Mouse (Mus musculus) MEL (cell line): ENCODE results near the gene Gm9837.

ENCODE experiments used
- CHD1 ChIP-seq: IDR thresholded peaks from 2 replicates; pipeline ENCODE4 v1.6.1; 2012; ENCODE audit warnings: low read depth, mild to moderate bottlenecking, inconsistent platforms, low read length, improper control_type of control experiment
- CTCF ChIP-seq, 3 experiments: IDR thresholded peaks in 2 of 3; conservative IDR thresholded peaks in 1 of 3; 2 replicates each; pipeline ENCODE4 v1.5.1; 2011 to 2012; ENCODE audit warnings: low read length in 3 of 3, low read depth in 2 of 3, mild to moderate bottlenecking in 2 of 3, improper control_type of control experiment in 1 of 3, inconsistent platforms in 1 of 3, mixed read lengths in 1 of 3, moderate library complexity in 1 of 3; ENCODE audit not compliant: control insufficient read depth in 1 of 3, insufficient read depth in 1 of 3, poor library complexity in 1 of 3, severe bottlenecking in 1 of 3
- EP300 ChIP-seq, 2 experiments: IDR thresholded peaks; 2 replicates each; pipeline ENCODE4 v1.6.1; 2011; ENCODE audit warnings: improper control_type of control experiment in 2 of 2, low read length in 2 of 2, low read depth in 1 of 2, mild to moderate bottlenecking in 1 of 2
- GATA1 ChIP-seq: IDR thresholded peaks from 2 replicates; pipeline ENCODE4 v1.6.1; 2011; ENCODE audit warnings: low read depth, low read length, improper control_type of control experiment
- HCFC1 ChIP-seq: IDR thresholded peaks from 2 replicates; pipeline ENCODE4 v1.6.1; 2012; ENCODE audit warnings: low read depth, mild to moderate bottlenecking, inconsistent platforms, low read length, improper control_type of control experiment, moderate library complexity
- KAT2A ChIP-seq: conservative IDR thresholded peaks from 2 replicates; pipeline ENCODE4 v1.6.1; 2012; ENCODE audit warnings: low read depth, low read length, improper control_type of control experiment, inconsistent platforms
- MAFK ChIP-seq: IDR thresholded peaks from 2 replicates; pipeline ENCODE4 v1.6.1; 2011; ENCODE audit warnings: low read depth, mild to moderate bottlenecking, low read length, improper control_type of control experiment, borderline replicate concordance
- MEF2A ChIP-seq: IDR thresholded peaks from 2 replicates; pipeline ENCODE4 v1.6.1; 2014; ENCODE audit warnings: low read depth, mild to moderate bottlenecking, inconsistent platforms, low read length, improper control_type of control experiment; ENCODE audit not compliant: poor library complexity, insufficient replicate concordance, severe bottlenecking; ENCODE audit errors: extremely low read depth
- POLR2A ChIP-seq, 2 experiments: IDR thresholded peaks; 2 replicates each; pipeline ENCODE4 v1.6.1; 2011 to 2012; ENCODE audit warnings: low read length in 2 of 2, mild to moderate bottlenecking in 2 of 2, control low read depth in 1 of 2, improper control_type of control experiment in 1 of 2, low read depth in 1 of 2, moderate library complexity in 1 of 2; ENCODE audit not compliant: control insufficient read depth in 1 of 2, insufficient read depth in 1 of 2, poor library complexity in 1 of 2
- POLR2AphosphoS2 ChIP-seq: IDR thresholded peaks from 2 replicates; pipeline ENCODE4 v1.6.1; 2011; ENCODE audit warnings: low read length, improper control_type of control experiment
- RAD21 ChIP-seq: IDR thresholded peaks from 2 replicates; pipeline ENCODE4 v1.6.1; 2011; ENCODE audit warnings: mild to moderate bottlenecking, low read depth, low read length, improper control_type of control experiment
- SIN3A ChIP-seq: IDR thresholded peaks from 2 replicates; pipeline ENCODE4 v1.6.1; 2012; ENCODE audit warnings: low read length, improper control_type of control experiment, inconsistent platforms
- USF1 ChIP-seq: IDR thresholded peaks from 2 replicates; pipeline ENCODE4 v1.6.1; 2014; ENCODE audit warnings: low read depth, mild to moderate bottlenecking, inconsistent platforms, low read length, improper control_type of control experiment, moderate library complexity
- ZNF384 ChIP-seq: IDR thresholded peaks from 2 replicates; pipeline ENCODE4 v1.6.1; 2012; ENCODE audit warnings: low read depth, mild to moderate bottlenecking, inconsistent platforms, low read length, improper control_type of control experiment

DNA sequence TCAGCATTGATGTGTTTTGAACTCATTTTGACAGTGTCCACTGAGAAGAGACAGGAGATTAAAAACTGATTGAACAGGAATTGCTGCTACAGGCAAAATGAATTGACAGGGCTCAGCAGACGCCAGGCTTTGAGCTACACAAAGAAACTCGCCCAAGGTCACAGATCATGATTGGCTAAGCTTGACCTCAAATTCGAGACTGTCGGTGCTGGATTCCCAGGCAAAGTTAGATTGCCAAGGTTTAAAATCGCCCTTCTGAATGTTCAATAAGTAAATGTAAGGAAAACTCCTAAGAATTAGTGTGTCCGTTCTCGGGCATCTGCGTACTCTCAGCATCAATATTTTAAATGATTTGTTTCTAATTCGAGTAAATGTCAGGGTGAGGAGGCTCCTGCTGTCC is 19.1 kb upstream of the Gm9837 start:
- TF ChIP-seq USF1 (no peak), CTCF (IDR thresholded peaks at IDR 0.05 in 2 of 3, conservative IDR thresholded peaks at IDR 0.05 in 1 of 3; ENCODE audit: control insufficient read depth in 1 of 3, insufficient read depth in 1 of 3, low read depth in 2 of 3, low read length in 3 of 3, poor library complexity in 1 of 3, severe bottlenecking in 1 of 3) (no peak), HCFC1 (no peak), ZNF384 (no peak), POLR2A (IDR thresholded peaks at IDR 0.05; ENCODE audit: control insufficient read depth in 1 of 2, insufficient read depth in 1 of 2, low read depth in 1 of 2, low read length in 2 of 2, poor library complexity in 1 of 2) (no peak), MAFK (no peak), CHD1 (no peak), KAT2A (no peak), GATA1 (no peak), EP300 (IDR thresholded peaks at IDR 0.05; ENCODE audit: low read depth in 1 of 2, low read length in 2 of 2) (no peak), RAD21 (no peak), MEF2A (no peak), POLR2AphosphoS2 (no peak), SIN3A (no peak)
